Mouse (Mus musculus): ENCODE results near the gene Hal.
"Not testable (repeated sequence)": the region's sequence is repeated elsewhere in the genome, so short reads cannot be mapped to it uniquely, and the experiment has no call there.

The Hal gene

GRCm38 (mm10) chr10:93515927-93516326 lies 27.4 kb downstream of the Hal start:
- DNase-seq (ENCODE audit: low spot score in 2 of 2), result no peak

- DNase-seq (ENCODE audit: low spot score in 2 of 2), result no peak
Observed at GRCm38 (mm10) chr10:93517754-93518153, 29.2 kb downstream of the Hal start.

GRCm38 (mm10) chr10:93518186-93518585 lies 29.6 kb downstream of the Hal start:
- DNase-seq (ENCODE audit: low spot score in 2 of 2), result no peak

GRCm38 (mm10) chr10:93518620-93519019 lies 30.1 kb downstream of the Hal start:
- DNase-seq (ENCODE audit: low spot score in 2 of 2), result no peak

GRCm38 (mm10) chr10:93519159-93519558 lies 30.6 kb downstream of the Hal start:
- no peak for DNase-seq (ENCODE audit: low spot score in 2 of 2)

GRCm38 (mm10) chr10:93519756-93520155 lies 31.2 kb downstream of the Hal start:
- no peak for DNase-seq (ENCODE audit: low spot score in 2 of 2)

GRCm38 (mm10) chr10:93520994-93521393 lies 32.4 kb downstream of the Hal start:
- DNase-seq (ENCODE audit: low spot score in 2 of 2), result no peak

GRCm38 (mm10) chr10:93525329-93525728 lies 36.8 kb downstream of the Hal start:
- no peak for DNase-seq (ENCODE audit: low spot score in 2 of 2)

GRCm38 (mm10) chr10:93538287-93538686 lies 49.7 kb downstream of the Hal start:
- DNase-seq (ENCODE audit: low spot score in 2 of 2), result no peak

- no peak for DNase-seq (ENCODE audit: low spot score in 2 of 2)
Observed at GRCm38 (mm10) chr10:93538818-93539217, 50.2 kb downstream of the Hal start.

- peak; percentile 75 to 80 for DNase-seq (ENCODE audit: low spot score in 2 of 2)
Observed at GRCm38 (mm10) chr10:93539775-93540430, 51.3 kb downstream of the Hal start, which contains the start of gene Amdhd1. Gene Amdhd1 (minus strand): TSS chr10:93540033.

- DNase-seq (ENCODE audit: low spot score in 2 of 2), result no peak
Observed at GRCm38 (mm10) chr10:93540431-93541210, 52.1 kb downstream of the Hal start, which contains the start of gene Ccdc38. Gene Ccdc38 (plus strand): TSS chr10:93540632.

- DNase-seq (ENCODE audit: low spot score in 2 of 2), result no peak
Observed at GRCm38 (mm10) chr10:93541585-93541984, 53.0 kb downstream of the Hal start.

- DNase-seq (ENCODE audit: low spot score in 2 of 2), result no peak
Observed at GRCm38 (mm10) chr10:93542356-93542755, 53.8 kb downstream of the Hal start.

GRCm38 (mm10) chr10:93543176-93543575 lies 54.6 kb downstream of the Hal start:
- no peak for DNase-seq (ENCODE audit: low spot score in 2 of 2)

GRCm38 (mm10) chr10:93544172-93544571 lies 55.6 kb downstream of the Hal start:
- DNase-seq (ENCODE audit: low spot score in 2 of 2), result no peak

GRCm38 (mm10) chr10:93547741-93548270 lies 59.2 kb downstream of the Hal start:
- no peak for DNase-seq (ENCODE audit: low spot score in 2 of 2)

GRCm38 (mm10) chr10:93548991-93549390 lies 60.4 kb downstream of the Hal start:
- peak in 1 of 2 experiments; percentile 76 for DNase-seq (ENCODE audit: low spot score in 2 of 2)

GRCm38 (mm10) chr10:93549821-93550220 lies 61.3 kb downstream of the Hal start:
- DNase-seq (ENCODE audit: low spot score in 2 of 2), result no peak

GRCm38 (mm10) chr10:93552596-93552995 lies 64.0 kb downstream of the Hal start:
- no peak for DNase-seq (ENCODE audit: low spot score in 2 of 2)

- not testable (repeated sequence) for DNase-seq (ENCODE audit: low spot score in 2 of 2)
Observed at GRCm38 (mm10) chr10:93557971-93558370, 69.4 kb downstream of the Hal start.

- DNase-seq (ENCODE audit: low spot score in 2 of 2), result no peak
Observed at GRCm38 (mm10) chr10:93559786-93560185, 71.2 kb downstream of the Hal start.

All from urinary bladder, postnatal 4 days (tissue).